ENCODE assay signal across 16 mouse cellular contexts in genomic region chr13:75467225-75467624, GRCm38 (mm10).
"Had no signal": no experiment of that assay in that cellular context is flagged by ENCODE, and none has a peak within 500 bp of the region (broad histone marks: within the 10 kb centered on the region; RNA-seq: fewer than 3 reads in every experiment).

No protein-coding gene starts in this region.

- H3K4me2 ChIP-seq: neural tube, embryonic 13.5 days; neural tube, embryonic 15.5 days; stomach, embryonic 15.5 days had no signal

- H3K27ac ChIP-seq: neural tube, embryonic 13.5 days; neural tube, embryonic 15.5 days; stomach, embryonic 15.5 days; stomach, postnatal 0 days had no signal

- H3K4me3 ChIP-seq: neural tube, embryonic 13.5 days; neural tube, embryonic 15.5 days; stomach, embryonic 15.5 days had no signal

- DNase-seq: retina, postnatal 1 day; right cerebral cortex, adult 18-20 months; right cerebral cortex, postnatal 14 days; right cerebral cortex, postnatal 25 days; right cerebral cortex, postnatal 4 days; spleen, adult 18-20 months; thymus, adult 18-20 months; thymus, adult 2 months; thymus, postnatal 14 days; thymus, postnatal 25 days; thymus, postnatal 36 days; thymus, postnatal 4 days had no signal

- H3K9me3 ChIP-seq: neural tube, embryonic 13.5 days; neural tube, embryonic 15.5 days; stomach, embryonic 15.5 days had no signal

- H3K27me3 ChIP-seq: neural tube, embryonic 13.5 days; neural tube, embryonic 15.5 days; stomach, embryonic 15.5 days had no signal

- H3K4me1 ChIP-seq: neural tube, embryonic 13.5 days; neural tube, embryonic 15.5 days; stomach, embryonic 15.5 days had no signal

- H3K36me3 ChIP-seq: neural tube, embryonic 13.5 days; neural tube, embryonic 15.5 days; stomach, embryonic 15.5 days had no signal

- H3K9ac ChIP-seq: neural tube, embryonic 13.5 days; neural tube, embryonic 15.5 days; stomach, embryonic 15.5 days had no signal
